Mouse (Mus musculus) MEL (cell line): ENCODE measurements around the gene Lifr.

Experiments used
- CTCF ChIP-seq, 3 experiments: IDR thresholded peaks in 2 of 3; conservative IDR thresholded peaks in 1 of 3; 2 replicates each; pipeline ENCODE4 v1.5.1; 2011 to 2012; ENCODE audit warnings: low read length in 3 of 3, low read depth in 2 of 3, mild to moderate bottlenecking in 2 of 3, improper control_type of control experiment in 1 of 3, inconsistent platforms in 1 of 3, mixed read lengths in 1 of 3, moderate library complexity in 1 of 3; ENCODE audit not compliant: control insufficient read depth in 1 of 3, insufficient read depth in 1 of 3, poor library complexity in 1 of 3, severe bottlenecking in 1 of 3
- EP300 ChIP-seq, 2 experiments: IDR thresholded peaks; 2 replicates each; pipeline ENCODE4 v1.6.1; 2011; ENCODE audit warnings: improper control_type of control experiment in 2 of 2, low read length in 2 of 2, low read depth in 1 of 2, mild to moderate bottlenecking in 1 of 2
- ETS1 ChIP-seq: IDR thresholded peaks from 2 replicates; pipeline ENCODE4 v1.6.1; 2012; ENCODE audit warnings: low read depth, mild to moderate bottlenecking, inconsistent platforms, low read length, improper control_type of control experiment, moderate library complexity
- GABPA ChIP-seq: IDR thresholded peaks from 2 replicates; pipeline ENCODE4 v1.6.1; 2012; ENCODE audit warnings: low read depth, mild to moderate bottlenecking, inconsistent platforms, low read length, improper control_type of control experiment, moderate library complexity
- MAX ChIP-seq: IDR thresholded peaks from 2 replicates; pipeline ENCODE4 v1.6.1; 2011; ENCODE audit warnings: low read length, improper control_type of control experiment
- POLR2A ChIP-seq, 2 experiments: IDR thresholded peaks; 2 replicates each; pipeline ENCODE4 v1.6.1; 2011 to 2012; ENCODE audit warnings: low read length in 2 of 2, mild to moderate bottlenecking in 2 of 2, control low read depth in 1 of 2, improper control_type of control experiment in 1 of 2, low read depth in 1 of 2, moderate library complexity in 1 of 2; ENCODE audit not compliant: control insufficient read depth in 1 of 2, insufficient read depth in 1 of 2, poor library complexity in 1 of 2
- SIN3A ChIP-seq: IDR thresholded peaks from 2 replicates; pipeline ENCODE4 v1.6.1; 2012; ENCODE audit warnings: low read length, improper control_type of control experiment, inconsistent platforms
- TCF12 ChIP-seq: IDR thresholded peaks from 2 replicates; pipeline ENCODE4 v1.6.1; 2014; ENCODE audit warnings: low read depth, mild to moderate bottlenecking, inconsistent platforms, low read length, improper control_type of control experiment, moderate library complexity
- USF2 ChIP-seq, 2 experiments: IDR thresholded peaks; 2 replicates each; pipeline ENCODE4 v1.6.1; 2011 to 2012; ENCODE audit warnings: improper control_type of control experiment in 2 of 2, low read length in 2 of 2, borderline replicate concordance in 1 of 2, inconsistent platforms in 1 of 2, low read depth in 1 of 2, mild to moderate bottlenecking in 1 of 2; ENCODE audit not compliant: insufficient read depth in 1 of 2

DNA sequence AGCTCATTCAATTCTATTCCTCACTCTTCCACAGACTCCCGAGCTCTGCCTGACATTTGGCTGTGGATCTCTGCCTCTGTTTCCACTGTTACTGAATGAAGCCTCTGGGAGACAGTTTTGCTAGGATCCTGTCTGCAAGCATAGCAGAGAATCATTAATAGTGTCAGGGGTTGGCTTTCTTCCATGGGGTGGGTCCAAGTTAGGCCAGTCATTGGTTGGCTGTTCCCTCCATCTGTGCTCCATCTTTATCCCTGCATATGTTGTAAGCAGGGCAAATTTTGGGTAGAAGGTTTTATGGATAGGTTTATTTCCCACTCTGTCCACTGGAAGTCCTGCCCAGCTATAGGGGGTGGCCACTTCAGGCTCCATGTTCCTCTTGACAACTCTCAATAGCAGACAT is 9.0 kb downstream of the Lifr start:
- TF ChIP-seq CTCF (IDR thresholded peaks at IDR 0.05 in 2 of 3, conservative IDR thresholded peaks at IDR 0.05 in 1 of 3; ENCODE audit: control insufficient read depth in 1 of 3, insufficient read depth in 1 of 3, low read depth in 2 of 3, low read length in 3 of 3, poor library complexity in 1 of 3, severe bottlenecking in 1 of 3), result no peak
- TF ChIP-seq MAX, result no peak
- no peak for TF ChIP-seq SIN3A
- TF ChIP-seq ETS1, result no peak
- TF ChIP-seq EP300 (IDR thresholded peaks at IDR 0.05; ENCODE audit: low read depth in 1 of 2, low read length in 2 of 2), result no peak
- no peak for TF ChIP-seq POLR2A (IDR thresholded peaks at IDR 0.05; ENCODE audit: control insufficient read depth in 1 of 2, insufficient read depth in 1 of 2, low read depth in 1 of 2, low read length in 2 of 2, poor library complexity in 1 of 2)
- no peak for TF ChIP-seq GABPA
- no peak for TF ChIP-seq TCF12
- TF ChIP-seq USF2 (IDR thresholded peaks at IDR 0.05; ENCODE audit: borderline replicate concordance in 1 of 2, insufficient read depth in 1 of 2, low read depth in 1 of 2, low read length in 2 of 2), result no peak
